Comparison of ENCODE assay signal across 12 mouse cellular contexts in genomic region chr1:132938975-132939374, GRCm38 (mm10). TPM values are rescaled to one million over a fixed set of nuclear protein-coding genes. Genes with fewer than 3 reads are reported as not detected.
DNase-seq lines count a peak whose midpoint lies in the region; ATAC-seq and TF ChIP-seq lines count a peak whose summit lies in the region.
"Had no signal": no experiment of that assay in that cellular context is flagged by ENCODE, and none has a peak within 500 bp of the region (broad histone marks: within the 10 kb centered on the region; RNA-seq: fewer than 3 reads in every experiment).

No protein-coding gene starts in this region.

- peak; percentile 59 for TF ChIP-seq CTCF in hindbrain, postnatal 0 days (IDR thresholded peaks at IDR 0.05; ENCODE audit: low read depth)

- H3K9me3 ChIP-seq in hindbrain, postnatal 0 days (ENCODE audit: low read length) = no peaks in the 10 kb centered on the region
- H3K9me3 ChIP-seq in hindbrain, embryonic 12.5 days (replicated peaks) = no peaks in the 10 kb centered on the region
- H3K9me3 ChIP-seq: lung, embryonic 15.5 days had no signal

- no peaks in the 10 kb centered on the region for H3K27me3 ChIP-seq in hindbrain, postnatal 0 days (ENCODE audit: insufficient read depth, low read length)
- no peaks in the 10 kb centered on the region for H3K27me3 ChIP-seq in hindbrain, embryonic 12.5 days
- H3K27me3 ChIP-seq: lung, embryonic 15.5 days had no signal

- no peak overlapping the region for H3K27ac ChIP-seq in hindbrain, postnatal 0 days
- H3K27ac ChIP-seq in hindbrain, embryonic 12.5 days = no peak overlapping the region
- H3K27ac ChIP-seq: lung, embryonic 15.5 days had no signal

- H3K9ac ChIP-seq in hindbrain, postnatal 0 days (replicated peaks; ENCODE audit: low read length) = no peak overlapping the region
- H3K9ac ChIP-seq in hindbrain, embryonic 12.5 days = no peak overlapping the region
- H3K9ac ChIP-seq: lung, embryonic 15.5 days had no signal

- peaks cover 20% of the 10 kb centered on the region for H3K36me3 ChIP-seq in hindbrain, postnatal 0 days (ENCODE audit: insufficient read depth, low read length)
- peaks cover 8% of the 10 kb centered on the region for H3K36me3 ChIP-seq in hindbrain, embryonic 12.5 days
- H3K36me3 ChIP-seq: lung, embryonic 15.5 days had no signal

- ATAC-seq in hindbrain, postnatal 0 days = peak; percentile 44
- ATAC-seq in hindbrain, embryonic 12.5 days (ENCODE audit: low FRiP score) = no peak
- ATAC-seq in erythroid progenitor cell, adult 5-6 weeks (replicated peaks; ENCODE audit: low FRiP score, poor library complexity, severe bottlenecking) = no peak
- ATAC-seq: activated CD4-positive, CD25-positive, alpha-beta regulatory T cell, adult 4 months had no signal

- H3K4me2 ChIP-seq in hindbrain, postnatal 0 days (ENCODE audit: low read depth, low read length) = no peak overlapping the region
- H3K4me2 ChIP-seq in hindbrain, embryonic 12.5 days (replicated peaks) = no peak overlapping the region
- H3K4me2 ChIP-seq: lung, embryonic 15.5 days had no signal

- peak; percentile 73 for DNase-seq in hindbrain, postnatal 0 days (ENCODE audit: low spot score)
- DNase-seq in right cerebral cortex, postnatal 10 days (ENCODE audit: low spot score in 2 of 2) = peak; percentile 73 to 81
- DNase-seq in right cerebral cortex, postnatal 14 days = no peak
- DNase-seq in cerebellum, adult 18-20 months = peak; percentile 64 to 76
- peak; percentile 59 for DNase-seq in testis, postnatal 14 days (ENCODE audit: low spot score)
- DNase-seq: heart, postnatal 36 days had no signal

- H3K4me3 ChIP-seq in hindbrain, postnatal 0 days (ENCODE audit: low read length) = no peak overlapping the region
- H3K4me3 ChIP-seq in hindbrain, embryonic 12.5 days = no peak overlapping the region
- H3K4me3 ChIP-seq: lung, embryonic 15.5 days had no signal

- peaks cover 6% of the 10 kb centered on the region; the same call in 1 of the 2 replicates for H3K4me1 ChIP-seq in hindbrain, postnatal 0 days (ENCODE audit: insufficient read depth, low read length)
- peaks cover 7% of the 10 kb centered on the region; the same call in 1 of the 2 replicates for H3K4me1 ChIP-seq in hindbrain, embryonic 12.5 days
- H3K4me1 ChIP-seq: lung, embryonic 15.5 days had no signal

- WGBS in hindbrain, postnatal 0 days = 57% methylated on average over 8 of the region's 8 CpGs
- WGBS in hindbrain, embryonic 12.5 days = 80% methylated on average over 8 of the region's 8 CpGs

RNA-seq across cellular contexts. Expression of gene Lrrn2, which starts 58.9 kb away (rescaled TPM):
- total RNA-seq in hindbrain, postnatal 0 days (2014; rRNA removed) = 48.3 and 51.0 TPM in 2 replicates
- 60.0 and 64.7 TPM in 2 replicates for polyA plus RNA-seq in hindbrain, postnatal 0 days (2015; fragmentation: Nextera tagmentation; extraction: Ambion mirVana)
- 17.0 and 18.8 TPM in 2 replicates for polyA plus RNA-seq in hindbrain, embryonic 12.5 days (2016; fragmentation: Nextera tagmentation; extraction: Ambion mirVana)
- not detected in 2 replicates for total RNA-seq in erythroid progenitor cell, adult 5-6 weeks (2015; ENCODE audit: low replicate concordance)
- total RNA-seq in erythroid progenitor cell, adult 5-6 weeks (2017; ENCODE audit: low replicate concordance) = not detected in 2 replicates
- total RNA-seq: common myeloid progenitor, adult 5-6 weeks; monocyte, adult 5-6 weeks had no signal
- polyA plus RNA-seq: activated CD4-positive, CD25-positive, alpha-beta regulatory T cell, adult 4 months had no signal

Comparison
In these comparisons a context has a peak if more than half of its experiments do, and no peak if none do; other contexts are left out.
1. RNA of gene Lrrn2, which starts 58.9 kb away (total RNA-seq): 48.3 to 51.0 TPM in hindbrain, postnatal 0 days; not detected in erythroid progenitor cell, adult 5-6 weeks; every median in the first group is over 10 times any median in the second.